Mouse (Mus musculus) forebrain, embryonic 16.5 days (tissue): Measurements from ENCODE around the gene Tmem115. TPM values are rescaled to one million over a fixed set of nuclear protein-coding genes. Genes with fewer than 3 reads are reported as not detected.

Experiments used
- ATAC-seq: fragments of 200-750 bp; cut with Nextera tagmentation; 2 replicates; pipeline ENCODE4 v1.8.0; 2017; ENCODE audit warnings: mild to moderate bottlenecking, moderate library complexity
- H3K27ac ChIP-seq: fragments of 300-500 bp; sonication (generic); 2 replicates; pipeline ENCODE4 v1.5.1; 2014; ENCODE audit warnings: low read length, control low read depth
- H3K27me3 ChIP-seq: fragments of 300-500 bp; sonication (generic); replicated peaks from 2 replicates; pipeline ENCODE4 v1.6.1; 2014; ENCODE audit warnings: low read length; ENCODE audit not compliant: control insufficient read depth, insufficient read depth
- H3K36me3 ChIP-seq: fragments of 300-500 bp; sonication (generic); 2 replicates; pipeline ENCODE4 v1.6.1; 2014; ENCODE audit not compliant: control insufficient read depth, insufficient read depth
- H3K4me1 ChIP-seq: fragments of 300-500 bp; sonication (generic); replicated peaks from 2 replicates; pipeline ENCODE4 v1.6.1; 2014; ENCODE audit warnings: low read length; ENCODE audit not compliant: control insufficient read depth, insufficient read depth
- H3K4me2 ChIP-seq: fragments of 300-500 bp; sonication (generic); 2 replicates; pipeline ENCODE4 v1.6.1; 2014; ENCODE audit warnings: mild to moderate bottlenecking, low read length, control low read depth
- H3K4me3 ChIP-seq: fragments of 300-500 bp; sonication (generic); replicated peaks from 2 replicates; pipeline ENCODE4 v1.5.1; 2014; ENCODE audit warnings: mild to moderate bottlenecking, low read length, control low read depth
- H3K9ac ChIP-seq: fragments of 300-500 bp; sonication (generic); replicated peaks from 2 replicates; pipeline ENCODE4 v1.6.1; 2014; ENCODE audit warnings: low read depth, low read length, control low read depth
- H3K9me3 ChIP-seq: fragments of 300-500 bp; sonication (generic); 2 replicates; pipeline ENCODE4 v1.6.1; 2016; ENCODE audit warnings: low read length; ENCODE audit not compliant: control insufficient read depth
- WGBS: fragments of 180-500 bp; shearing (Covaris S2); extraction: QIAGEN DNeasy Blood & Tissue Kit; methylation state at CpG from one replicate; pipeline ENCODE4 v1.1.7; 2014; 5-methylcytosine and 5-hydroxymethylcytosine counted together
- polyA plus RNA-seq: library from polyadenylated mRNA; unstranded; fragments of >200 nt; fragmentation: Nextera tagmentation; extraction: Ambion mirVana; gene quantifications from 2 replicates; pipeline ENCODE4 v1.2.1, GENCODE M21; 2015

Gene Tmem115
- polyA plus RNA-seq, 1 experiment from 2014 or later, result 41.9 TPM

GRCm38 (mm10) chr9:107514303-107514955 is 19.3 kb upstream of the Tmem115 start:
- no peaks in the 10 kb centered on the region for H3K36me3 ChIP-seq
- no peak overlapping the region for H3K4me2 ChIP-seq
- 20% methylated on average over 14 of the region's 14 CpGs for WGBS
- peaks cover 18% of the 10 kb centered on the region; the same call in 1 of the 2 replicates for H3K4me1 ChIP-seq
- peak; percentile 64 for ATAC-seq
- no peaks in the 10 kb centered on the region for H3K27me3 ChIP-seq
- H3K9ac ChIP-seq, result 0 out of 2 replicates have a peak overlapping the region, but pooled peaks have one; percentile 19
- H3K27ac ChIP-seq, result no peak overlapping the region
- no peak overlapping the region for H3K4me3 ChIP-seq
- no peaks in the 10 kb centered on the region for H3K9me3 ChIP-seq

GRCm38 (mm10) chr9:107520331-107520730 is 13.4 kb upstream of the Tmem115 start:
- H3K27ac ChIP-seq, result no peak overlapping the region
- ATAC-seq, result no peak
- no peaks in the 10 kb centered on the region for H3K9me3 ChIP-seq
- H3K4me2 ChIP-seq, result no peak overlapping the region
- 39% methylated on average over 6 of the region's 6 CpGs for WGBS
- H3K27me3 ChIP-seq, result no peaks in the 10 kb centered on the region
- no peaks in the 10 kb centered on the region for H3K36me3 ChIP-seq
- H3K4me3 ChIP-seq, result no peak overlapping the region
- H3K4me1 ChIP-seq, result peaks cover 8% of the 10 kb centered on the region
- H3K9ac ChIP-seq, result no peak overlapping the region

GRCm38 (mm10) chr9:107521190-107521589 is 12.6 kb upstream of the Tmem115 start:
- WGBS, result 57% methylated on average over 5 of the region's 5 CpGs
- no peak overlapping the region for H3K9ac ChIP-seq
- no peak for ATAC-seq
- H3K4me1 ChIP-seq, result peaks cover 8% of the 10 kb centered on the region
- no peak overlapping the region for H3K4me2 ChIP-seq
- H3K27ac ChIP-seq, result no peak overlapping the region
- H3K27me3 ChIP-seq, result peaks cover 6% of the 10 kb centered on the region
- no peaks in the 10 kb centered on the region for H3K9me3 ChIP-seq
- H3K36me3 ChIP-seq, result no peaks in the 10 kb centered on the region
- no peak overlapping the region for H3K4me3 ChIP-seq

GRCm38 (mm10) chr9:107521711-107522399 is 11.9 kb upstream of the Tmem115 start:
- ATAC-seq, result no peak
- Histone ChIP-seq H3K9ac (no peak overlapping the region; the same call in none of the 2 replicates), H3K4me3 (no peak overlapping the region)

GRCm38 (mm10) chr9:107522400-107522711 is 11.4 kb upstream of the Tmem115 start:
- H3K36me3 ChIP-seq, result no peaks in the 10 kb centered on the region
- no peak overlapping the region for H3K9ac ChIP-seq
- H3K27me3 ChIP-seq, result peaks cover 16% of the 10 kb centered on the region
- no peak overlapping the region for H3K27ac ChIP-seq
- 0 out of 2 replicates have a peak, but pooled peaks cover 2% of the 10 kb centered on the region for H3K9me3 ChIP-seq
- no peak overlapping the region for H3K4me2 ChIP-seq
- 22% methylated on average over 2 of the region's 2 CpGs for WGBS
- no peak overlapping the region for H3K4me3 ChIP-seq
- ATAC-seq, result no peak
- H3K4me1 ChIP-seq, result peaks cover 13% of the 10 kb centered on the region

More at GRCm38 (mm10) chr9:107521711-107522399, 11.9 kb upstream of the Tmem115 start:
- 0 out of 2 replicates have a peak, but pooled peaks cover 2% of the 10 kb centered on the region for H3K9me3 ChIP-seq
- H3K4me2 ChIP-seq, result 0 out of 2 replicates have a peak overlapping the region, but pooled peaks have one; percentile 6
- H3K36me3 ChIP-seq, result no peaks in the 10 kb centered on the region
- 19% methylated on average over 25 of the region's 25 CpGs for WGBS
- H3K27me3 ChIP-seq, result peaks cover 12% of the 10 kb centered on the region
- peaks cover 13% of the 10 kb centered on the region for H3K4me1 ChIP-seq
- no peak overlapping the region for H3K27ac ChIP-seq

- peak; percentile 43 for ATAC-seq
- Histone ChIP-seq H3K9me3 (0 out of 2 replicates have a peak, but pooled peaks cover 2% of the 10 kb centered on the region), H3K27ac (no peak overlapping the region), H3K36me3 (no peaks in the 10 kb centered on the region), H3K4me2 (peak overlapping the region; percentile 45), H3K4me1 (peaks cover 13% of the 10 kb centered on the region), H3K4me3 (peak overlapping the region; percentile 31), H3K9ac (peak overlapping the region; percentile 11; the same call in 1 of the 2 replicates), H3K27me3 (peaks cover 20% of the 10 kb centered on the region)
- WGBS, result 4% methylated on average over 43 of the region's 44 CpGs
Measured at GRCm38 (mm10) chr9:107526198-107527026, 7.3 kb upstream of the Tmem115 start.

- ATAC-seq, result no peak
- H3K4me2 ChIP-seq, result peak overlapping the region; percentile 97
- peak overlapping the region; percentile 83 for H3K9ac ChIP-seq
- H3K36me3 ChIP-seq, result peaks cover 13% of the 10 kb centered on the region
- under 1% methylated on average over 40 of the region's 40 CpGs for WGBS
- no peaks in the 10 kb centered on the region for H3K27me3 ChIP-seq
- no peaks in the 10 kb centered on the region for H3K9me3 ChIP-seq
- H3K27ac ChIP-seq, result 0 out of 2 replicates have a peak overlapping the region, but pooled peaks have one; percentile 36
- H3K4me1 ChIP-seq, result peaks cover 44% of the 10 kb centered on the region
- H3K4me3 ChIP-seq, result peak overlapping the region; percentile 87
Measured at GRCm38 (mm10) chr9:107534408-107535202, 860 bp downstream of the Tmem115 start.

- H3K9ac ChIP-seq, result no peak overlapping the region
- no peak overlapping the region for H3K27ac ChIP-seq
- no peak overlapping the region for H3K4me2 ChIP-seq
- H3K9me3 ChIP-seq, result no peaks in the 10 kb centered on the region
- ATAC-seq, result no peak
- H3K4me1 ChIP-seq, result peaks cover 64% of the 10 kb centered on the region
- H3K27me3 ChIP-seq, result no peaks in the 10 kb centered on the region
- H3K4me3 ChIP-seq, result no peak overlapping the region
- 83% methylated on average over 7 of the region's 7 CpGs for WGBS
- peaks cover 17% of the 10 kb centered on the region for H3K36me3 ChIP-seq
Measured at GRCm38 (mm10) chr9:107538231-107538630, 4.5 kb downstream of the Tmem115 start.
